Mouse (Mus musculus) liver, embryonic 14.5 days (tissue): ENCODE results near the gene Szrd1. TPM values are rescaled to one million over a fixed set of nuclear protein-coding genes. Genes with fewer than 3 reads are reported as not detected.

Source experiments
- ATAC-seq: fragments of 200-750 bp; cut with Nextera tagmentation; 2 replicates; pipeline ENCODE4 v1.8.0; 2017; ENCODE audit warnings: moderate number of reproducible peaks, mild to moderate bottlenecking, moderate library complexity; ENCODE audit not compliant: insufficient read depth
- DNase-seq, 3 experiments: peaks; one replicate each; pipeline ENCODE4 v3.0.0-alpha.2; 2012 to 2013; ENCODE audit warnings: low read depth in 3 of 3, low spot score in 3 of 3
- H3K27ac ChIP-seq: fragments of 300-500 bp; sonication (generic); 2 replicates; pipeline ENCODE4 v1.5.1; 2014; ENCODE audit warnings: moderate library complexity, mild to moderate bottlenecking, control low read depth, inconsistent platforms
- H3K27me3 ChIP-seq: fragments of 300-500 bp; sonication (generic); 2 replicates; pipeline ENCODE4 v1.6.1; 2014; ENCODE audit warnings: mild to moderate bottlenecking, low read length, moderate library complexity; ENCODE audit not compliant: control insufficient read depth, insufficient read depth
- H3K36me3 ChIP-seq: fragments of 300-500 bp; sonication (generic); replicated peaks from 2 replicates; pipeline ENCODE4 v1.6.1; 2014; ENCODE audit warnings: low read depth; ENCODE audit not compliant: control insufficient read depth, insufficient read depth
- H3K4me1 ChIP-seq, 2 experiments: fragments of 200-500 bp in 1 of 2; fragments of 300-500 bp in 1 of 2; sonication (generic) in 1 of 2; replicated peaks; 2 replicates each; pipeline ENCODE4 v1.6.1; 2012 to 2014; ENCODE audit warnings: antibody characterized with exemption in 1 of 2, inconsistent platforms in 1 of 2, low read length in 1 of 2; ENCODE audit not compliant: control insufficient read depth in 2 of 2, insufficient read depth in 2 of 2
- H3K4me2 ChIP-seq: fragments of 300-500 bp; sonication (generic); 2 replicates; pipeline ENCODE4 v1.6.1; 2014; ENCODE audit warnings: low read depth, mild to moderate bottlenecking, control low read depth, moderate library complexity
- H3K4me3 ChIP-seq, 2 experiments: fragments of 200-500 bp in 1 of 2; fragments of 300-500 bp in 1 of 2; sonication (generic) in 1 of 2; 2 replicates each; pipeline ENCODE4 v1.5.1; 2012 to 2014; ENCODE audit warnings: low read depth in 2 of 2, low read length in 2 of 2, mild to moderate bottlenecking in 2 of 2, control low read depth in 1 of 2, inconsistent platforms in 1 of 2, moderate library complexity in 1 of 2; ENCODE audit not compliant: insufficient read depth in 1 of 2
- H3K9ac ChIP-seq: fragments of 300-500 bp; sonication (generic); replicated peaks from 2 replicates; pipeline ENCODE4 v1.6.1; 2014; ENCODE audit warnings: mild to moderate bottlenecking, control low read depth, moderate library complexity
- H3K9me3 ChIP-seq: fragments of 300-500 bp; sonication (generic); 2 replicates; pipeline ENCODE4 v1.6.1; 2016; ENCODE audit warnings: low read length, mixed read lengths; ENCODE audit not compliant: control insufficient read depth
- CTCF ChIP-seq: IDR thresholded peaks from 2 replicates; pipeline ENCODE4 v1.5.1; 2016; ENCODE audit warnings: antibody characterized with exemption, low read depth, control low read depth
- EP300 ChIP-seq: IDR thresholded peaks from 2 replicates; pipeline ENCODE4 v1.6.1; 2016; ENCODE audit warnings: antibody characterized with exemption, low read depth
- WGBS: fragments of 180-500 bp; shearing (Covaris S2); extraction: QIAGEN DNeasy Blood & Tissue Kit; methylation state at CpG from one replicate; pipeline ENCODE4 v1.1.7; 2014; ENCODE audit not compliant: insufficient replicate concordance; 5-methylcytosine and 5-hydroxymethylcytosine counted together
- polyA plus RNA-seq, 2 experiments: library from polyadenylated mRNA; depleted of rRNA in 1 of 2; stranded (reverse) in 1 of 2; unstranded in 1 of 2; fragments of >200 nt; fragmentation: Nextera tagmentation in 1 of 2; extraction: Ambion mirVana in 1 of 2; gene quantifications; 2 replicates each; pipeline versions ENCODE4 v1.2.1 to v1.2.3; 2012 to 2014

Gene Szrd1
- polyA plus RNA-seq, 2 experiments: 13.3 to 14.3 TPM

GRCm38 (mm10) chr4:141131531-141132061, 8.0 kb downstream of the Szrd1 start:
- peak overlapping the region; percentile 41 for H3K4me2 ChIP-seq
- DNase-seq (peak in 1 of 3 experiments; percentile 31), ATAC-seq (peak; percentile 40)
- H3K4me1 ChIP-seq: peaks cover 0 to 26% of the 10 kb centered on the region in 2 experiments; a peak in 2 of 4 replicates
- no peak overlapping the region for H3K9ac ChIP-seq
- no peaks in the 10 kb centered on the region; the same call in 1 of the 2 replicates for H3K36me3 ChIP-seq
- WGBS: 72% methylated on average over 5 of the region's 5 CpGs
- no peaks in the 10 kb centered on the region for H3K9me3 ChIP-seq
- H3K4me3 ChIP-seq: no peak overlapping the region
- TF ChIP-seq CTCF (no peak), EP300 (no peak)
- H3K27me3 ChIP-seq: no peaks in the 10 kb centered on the region
- H3K27ac ChIP-seq: no peak overlapping the region

- WGBS: 73% methylated on average over 6 of the region's 6 CpGs
- 0 out of 2 replicates have a peak overlapping the region, but pooled peaks have one; percentile 20 for H3K27ac ChIP-seq
- DNase-seq: no peak
- ATAC-seq: peak; percentile 26; the same call in 1 of the 2 replicates
- TF ChIP-seq EP300 (no peak), CTCF (no peak)
- no peak overlapping the region for H3K9ac ChIP-seq
- H3K36me3 ChIP-seq: no peaks in the 10 kb centered on the region; the same call in 1 of the 2 replicates
- peaks cover 0 to 19% of the 10 kb centered on the region in 2 experiments; a peak in 2 of 4 replicates for H3K4me1 ChIP-seq
- H3K9me3 ChIP-seq: no peaks in the 10 kb centered on the region
- peak overlapping the region; percentile 41 for H3K4me2 ChIP-seq
- no peaks in the 10 kb centered on the region for H3K27me3 ChIP-seq
- no peak overlapping the region for H3K4me3 ChIP-seq
Observed at GRCm38 (mm10) chr4:141130704-141131342, 8.8 kb downstream of the Szrd1 start.

DNA sequence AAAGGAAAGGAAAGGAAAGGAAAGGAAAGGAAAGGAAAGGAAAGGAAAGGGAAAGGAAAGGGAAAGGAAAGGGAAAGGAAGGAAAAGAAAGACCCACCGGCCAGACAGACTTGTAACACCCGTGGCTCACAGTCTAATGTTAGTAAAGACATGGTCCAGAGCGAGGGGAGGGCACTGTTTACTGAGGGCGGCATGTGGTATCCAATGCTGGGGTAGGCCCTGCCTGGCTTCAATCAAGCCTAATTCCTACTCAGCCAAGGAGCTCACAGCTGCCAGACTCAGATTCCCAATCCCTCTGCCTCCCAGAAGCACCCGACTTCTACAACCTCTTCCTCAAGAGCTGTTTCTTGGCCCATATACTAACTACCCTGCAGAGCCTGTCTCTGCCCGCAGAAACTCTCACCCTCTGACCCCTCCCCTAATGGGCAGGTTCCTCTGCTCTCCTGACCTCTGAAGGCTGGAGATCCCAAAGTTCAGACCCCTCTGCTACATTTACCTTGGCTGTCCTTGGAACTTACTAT, 10.3 kb downstream of the Szrd1 start:
- Histone ChIP-seq H3K27ac (no peak overlapping the region), H3K36me3 (no peaks in the 10 kb centered on the region; the same call in 1 of the 2 replicates), H3K9me3 (no peaks in the 10 kb centered on the region), H3K4me2 (no peak overlapping the region), H3K4me1 (peaks cover 0 to 18% of the 10 kb centered on the region in 2 experiments; a peak in 2 of 4 replicates), H3K4me3 (no peak overlapping the region), H3K9ac (no peak overlapping the region), H3K27me3 (no peaks in the 10 kb centered on the region)
- TF ChIP-seq EP300 (no peak), CTCF (no peak)
- DNase-seq: no peak
- no peak for ATAC-seq
- 66% methylated on average over 6 of the region's 6 CpGs for WGBS

DNA sequence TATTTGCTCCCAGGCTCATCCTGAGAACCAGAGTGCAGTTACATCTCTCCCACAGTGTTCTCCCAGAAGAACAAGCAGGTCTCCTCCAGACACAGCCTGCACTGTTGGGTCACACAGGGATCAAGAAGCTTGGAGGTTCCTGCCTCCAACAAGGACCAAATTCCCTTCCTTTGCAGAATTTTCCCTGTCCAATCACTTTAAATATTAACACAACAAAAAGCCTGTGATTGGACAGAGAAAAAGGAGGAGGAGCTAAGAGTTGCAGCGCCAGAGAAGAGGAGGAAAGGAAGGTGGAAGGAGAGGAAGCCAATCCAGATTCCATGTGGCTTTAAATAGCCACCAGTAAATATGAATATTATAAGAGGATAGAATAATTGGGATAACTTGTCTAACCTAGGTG, 16.5 kb downstream of the Szrd1 start:
- no peak overlapping the region for H3K4me3 ChIP-seq
- H3K4me1 ChIP-seq: peaks cover 0 to 3% of the 10 kb centered on the region in 2 experiments; a peak in 1 of 4 replicates
- H3K27me3 ChIP-seq: no peaks in the 10 kb centered on the region
- H3K27ac ChIP-seq: no peak overlapping the region
- no peak overlapping the region for H3K4me2 ChIP-seq
- H3K9ac ChIP-seq: no peak overlapping the region
- DNase-seq: no peak
- H3K36me3 ChIP-seq: no peaks in the 10 kb centered on the region
- ATAC-seq: no peak
- TF ChIP-seq CTCF: no peak
- TF ChIP-seq EP300: no peak
- no peaks in the 10 kb centered on the region for H3K9me3 ChIP-seq
- WGBS: 71% methylated on average over 1 of the region's 1 CpGs

DNA sequence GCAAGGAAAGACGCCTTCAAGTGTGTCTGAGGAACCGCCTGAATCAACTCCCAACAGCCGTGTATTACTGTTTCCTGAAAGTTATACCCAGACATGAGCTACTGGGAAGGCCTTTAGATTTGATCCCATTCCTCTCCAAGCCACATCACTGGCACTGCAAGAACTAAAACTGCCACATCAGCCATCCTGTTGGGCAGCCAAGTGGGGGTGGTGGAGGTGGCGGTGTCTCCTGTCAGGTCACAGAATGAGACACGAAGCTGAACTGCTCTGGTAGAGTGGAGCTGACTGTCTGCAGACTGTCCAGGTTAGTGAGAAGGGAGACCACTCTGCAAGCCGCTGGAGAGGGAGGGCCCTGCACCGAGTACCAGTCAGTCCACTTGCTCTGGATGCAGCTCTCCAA, 16.9 kb downstream of the Szrd1 start:
- WGBS: 76% methylated on average over 7 of the region's 7 CpGs
- H3K27me3 ChIP-seq: no peaks in the 10 kb centered on the region
- ATAC-seq (no peak), DNase-seq (no peak)
- peaks cover 3% of the 10 kb centered on the region; the same call in 1 of the 2 replicates for H3K36me3 ChIP-seq
- H3K9me3 ChIP-seq: no peaks in the 10 kb centered on the region
- peaks cover 0 to 3% of the 10 kb centered on the region in 2 experiments; a peak in 1 of 4 replicates for H3K4me1 ChIP-seq
- no peak overlapping the region for H3K9ac ChIP-seq
- H3K4me2 ChIP-seq: no peak overlapping the region
- no peak overlapping the region for H3K27ac ChIP-seq
- TF ChIP-seq CTCF (no peak), EP300 (no peak)
- no peak overlapping the region for H3K4me3 ChIP-seq
